Mouse (Mus musculus): ENCODE data around the gene Myo9a.
"Not testable (repeated sequence)": the region's sequence is repeated elsewhere in the genome, so short reads cannot be mapped to it uniquely, and the experiment has no call there.

The Myo9a gene

GRCm38 (mm10) chr9:59951001-59951750 lies 200.5 kb downstream of the Myo9a start:
- DNase-seq = no peak

- DNase-seq = no peak
Observed at GRCm38 (mm10) chr9:59951943-59952342, 201.2 kb downstream of the Myo9a start.

- no peak for DNase-seq
Observed at GRCm38 (mm10) chr9:59952515-59953070, 201.9 kb downstream of the Myo9a start.

GRCm38 (mm10) chr9:59953556-59953955 lies 202.9 kb downstream of the Myo9a start:
- no peak for DNase-seq

- DNase-seq = no peak
Observed at GRCm38 (mm10) chr9:59955199-59955598, 204.5 kb downstream of the Myo9a start.

- DNase-seq = no peak
Observed at GRCm38 (mm10) chr9:59955692-59956091, 205.0 kb downstream of the Myo9a start.

GRCm38 (mm10) chr9:59956496-59956895 lies 205.8 kb downstream of the Myo9a start:
- DNase-seq = peak; percentile 29

- DNase-seq = not testable (repeated sequence)
Observed at GRCm38 (mm10) chr9:59958115-59958514, 207.4 kb downstream of the Myo9a start.

- peak; percentile 94 for DNase-seq
Observed at GRCm38 (mm10) chr9:59959276-59959675, 208.6 kb downstream of the Myo9a start.

- DNase-seq = no peak
Observed at GRCm38 (mm10) chr9:59960559-59960958, 209.9 kb downstream of the Myo9a start, which contains the start of gene Nr2e3. Nr2e3 (minus strand) TSS chr9:59960659.

GRCm38 (mm10) chr9:59961201-59961955 lies 210.7 kb downstream of the Myo9a start:
- no peak for DNase-seq

- no peak for DNase-seq
Observed at GRCm38 (mm10) chr9:59964367-59964766, 213.7 kb downstream of the Myo9a start.

GRCm38 (mm10) chr9:59965046-59965445 lies 214.3 kb downstream of the Myo9a start:
- no peak for DNase-seq

GRCm38 (mm10) chr9:59969383-59969782 lies 218.7 kb downstream of the Myo9a start:
- DNase-seq = peak; percentile 86

- no peak for DNase-seq
Observed at GRCm38 (mm10) chr9:59971263-59971662, 220.6 kb downstream of the Myo9a start.
